Mouse (Mus musculus) MN1 (cell line): ENCODE results near the gene Lrmp.
"Not testable (repeated sequence)": the region's sequence is repeated elsewhere in the genome, so short reads cannot be mapped to it uniquely, and the experiment has no call there.

Source experiments
- DNase-seq: peaks from one replicate; pipeline ENCODE4 v3.0.0-alpha.2; 2016; ENCODE audit warnings: low spot score

The Lrmp gene

DNA sequence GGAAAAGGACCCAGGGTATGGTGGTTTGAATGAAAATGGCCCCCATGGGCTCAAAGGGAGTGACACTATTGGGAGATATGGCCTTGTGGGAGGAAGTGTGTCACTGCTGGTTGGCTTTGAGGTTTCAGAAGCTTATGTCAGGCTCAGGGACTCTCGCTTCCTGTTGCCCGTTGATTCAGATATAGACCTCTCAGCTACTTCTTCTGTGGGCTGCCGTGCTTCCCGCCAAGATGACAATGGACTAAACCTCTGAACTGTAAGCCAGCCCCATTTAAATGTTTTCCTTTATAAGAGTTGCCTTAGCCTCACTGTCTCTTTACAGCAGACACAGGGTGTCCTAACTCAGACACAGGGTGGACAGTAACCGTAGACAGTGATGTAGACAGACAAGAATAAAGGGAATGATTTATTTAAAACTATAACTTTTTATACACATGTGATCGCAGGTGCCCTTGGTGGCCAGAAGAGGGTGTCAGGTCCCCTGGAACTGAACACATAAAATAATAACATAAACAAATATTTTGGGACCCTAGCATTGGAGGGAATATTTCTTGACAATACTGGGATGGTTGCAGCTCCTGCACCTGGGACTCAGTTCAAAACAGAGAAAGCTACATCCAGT is at the start of gene Lrmp:
TSS of gene Lrmp (plus strand) at position 178 of the 622 bp plus-strand sequence.
- no peak for DNase-seq

DNA sequence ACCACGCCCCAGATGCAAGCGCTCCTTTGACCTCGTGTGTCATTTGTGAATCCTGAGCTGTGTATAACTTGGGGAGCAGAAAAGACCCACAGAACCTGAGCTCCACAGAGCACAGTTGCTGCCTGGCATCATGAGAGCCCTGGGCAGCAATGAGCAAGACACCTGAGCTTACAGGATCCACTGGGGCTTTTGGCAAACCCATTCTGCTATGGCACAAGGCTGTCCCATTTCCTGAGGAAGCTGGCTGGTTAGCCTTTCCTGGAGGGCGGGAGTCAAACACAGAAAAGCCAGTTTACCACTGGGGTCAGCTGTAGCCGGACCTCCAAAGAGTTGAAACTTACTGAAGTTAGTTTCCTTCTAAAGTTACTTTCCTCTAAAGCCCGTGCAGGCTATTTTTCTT is 49.0 kb upstream of the Lrmp start:
- DNase-seq, result no peak

DNA sequence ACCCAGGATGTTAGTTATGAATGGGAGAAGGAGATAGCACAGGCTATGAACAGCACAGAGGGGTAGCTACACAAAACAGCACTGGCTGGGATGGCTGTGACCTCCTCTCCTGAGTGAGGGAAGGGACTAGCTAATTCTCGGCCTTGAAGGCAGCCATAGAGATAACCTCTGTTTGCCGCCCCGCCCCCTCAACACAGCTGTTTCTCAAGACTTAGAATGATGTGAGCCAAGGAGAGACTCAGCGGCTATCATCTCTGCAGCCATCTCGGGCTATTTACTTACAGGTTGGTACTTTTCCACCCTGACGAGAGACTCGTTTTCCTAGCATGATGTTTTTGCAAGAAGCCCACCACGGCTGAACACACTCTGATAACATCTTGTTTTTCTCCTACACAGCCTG is 47.8 kb upstream of the Lrmp start:
- no peak for DNase-seq

DNA sequence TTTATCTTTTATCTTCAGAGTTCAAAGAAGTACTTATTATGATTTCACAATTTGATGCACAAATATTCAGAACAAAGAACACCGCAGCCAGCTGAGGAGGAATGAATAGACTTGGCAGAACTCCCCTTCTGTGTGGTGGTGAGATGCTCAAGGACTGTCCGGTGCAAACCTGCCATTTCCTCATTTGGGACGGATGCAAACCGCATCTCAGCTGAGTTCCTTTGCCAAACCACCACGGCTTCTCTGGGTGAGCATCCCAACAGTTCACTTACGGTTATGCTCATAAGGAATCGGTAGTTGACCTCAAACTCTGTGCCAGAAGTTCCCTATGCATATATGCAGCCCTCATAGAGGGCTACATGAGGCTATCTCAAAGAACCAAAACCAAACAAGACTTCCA is 46.1 kb upstream of the Lrmp start:
- DNase-seq, result no peak

DNA sequence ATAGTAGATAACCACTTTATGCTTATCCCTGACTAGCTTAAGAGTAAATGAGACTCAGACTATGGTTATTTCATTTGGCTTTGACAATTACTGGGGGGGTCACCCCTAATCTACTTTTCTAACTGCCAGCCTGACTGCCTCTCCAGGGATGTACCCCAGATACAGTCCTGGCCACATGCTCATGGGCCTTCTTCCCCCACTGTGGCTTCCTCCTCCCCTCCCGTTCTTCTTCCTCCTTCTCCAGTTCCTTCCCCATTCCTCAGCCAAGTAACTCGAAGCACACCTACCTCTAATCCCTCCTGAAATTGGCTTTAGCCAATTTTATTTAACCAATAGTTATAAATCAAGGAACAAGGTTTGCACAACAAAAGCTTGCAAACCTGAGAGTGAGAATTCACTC is 45.5 kb upstream of the Lrmp start:
- no peak for DNase-seq

DNA sequence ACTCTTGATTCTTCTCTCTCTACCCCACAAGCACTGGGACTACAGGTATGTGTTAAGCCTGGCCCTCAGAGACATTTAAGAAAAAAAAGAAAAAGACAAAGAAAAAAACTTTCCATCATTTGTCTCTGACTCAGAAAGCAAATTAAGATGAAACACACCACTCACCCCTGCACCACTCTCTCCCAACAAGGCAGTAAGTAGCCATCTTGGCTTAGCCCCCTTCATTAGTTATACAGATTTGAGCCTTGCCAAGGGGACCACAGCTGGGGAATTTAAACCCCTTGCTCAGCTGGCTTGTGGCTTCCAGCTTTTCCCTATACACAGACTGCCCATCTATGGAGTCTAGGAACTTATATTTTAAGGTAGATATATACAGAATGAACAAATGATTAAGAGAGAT is 41.0 kb upstream of the Lrmp start:
- DNase-seq, result peak; percentile 23

DNA sequence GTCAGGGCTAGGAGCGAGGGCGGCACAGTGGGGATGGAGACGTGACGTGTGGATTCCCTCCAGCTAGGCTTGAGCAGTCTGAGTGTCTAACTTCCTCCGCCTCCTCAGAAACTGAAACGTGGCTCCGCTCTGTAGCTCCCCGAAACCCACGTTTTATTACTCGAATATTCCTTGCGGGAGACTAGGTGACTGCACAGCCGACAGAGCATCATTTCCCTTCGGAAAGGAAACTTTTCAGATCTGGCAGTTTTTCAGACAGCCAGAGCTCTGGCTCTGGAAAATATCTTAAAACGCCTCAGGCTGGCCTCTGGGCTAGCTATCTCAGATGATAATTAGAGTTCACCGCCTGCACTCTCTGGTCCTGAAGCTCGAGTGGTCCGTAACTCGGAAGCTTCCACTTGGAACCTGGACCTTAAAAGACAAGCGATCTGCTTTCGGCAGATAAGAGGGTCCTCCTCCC is 40.3 kb upstream of the Lrmp start:
- DNase-seq, result peak; percentile 43

DNA sequence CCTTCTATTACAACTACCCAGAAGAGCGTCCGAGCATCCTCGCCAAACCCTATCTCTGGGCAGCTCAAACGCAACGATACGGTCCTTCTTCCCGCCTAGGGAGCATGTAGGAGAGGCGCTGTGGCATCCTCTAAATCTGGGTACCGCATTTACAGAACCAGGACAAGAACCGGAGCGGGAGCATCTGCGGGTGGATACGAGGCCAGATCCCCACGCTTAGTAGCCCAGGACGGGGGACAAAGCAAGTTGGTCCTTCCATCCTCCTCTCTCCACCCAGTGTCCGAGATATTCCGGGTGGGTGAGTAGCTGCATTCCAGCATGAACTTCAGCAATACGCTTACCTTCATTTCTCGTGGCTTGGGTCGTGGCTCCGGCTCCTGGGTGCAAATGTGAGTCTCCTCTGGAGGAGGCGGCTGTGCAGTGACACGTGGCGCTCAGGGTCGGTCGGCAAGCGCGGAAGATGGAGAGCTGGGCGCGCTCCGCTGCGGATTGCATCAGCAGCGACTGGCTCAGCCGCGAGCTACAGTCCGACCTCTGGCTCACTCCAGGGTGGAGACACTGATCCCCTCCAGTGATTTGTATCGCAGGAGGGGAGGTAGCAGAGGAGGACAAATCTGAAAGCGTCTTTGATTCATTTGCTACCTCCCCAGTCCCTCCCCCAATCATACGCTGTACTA is 39.8 kb upstream of the Lrmp start, which contains the start of gene Bcat1:
TSS of gene Bcat1 (minus strand) at position 637 of the 677 bp plus-strand sequence.
- DNase-seq, result peak; percentile 79

DNA sequence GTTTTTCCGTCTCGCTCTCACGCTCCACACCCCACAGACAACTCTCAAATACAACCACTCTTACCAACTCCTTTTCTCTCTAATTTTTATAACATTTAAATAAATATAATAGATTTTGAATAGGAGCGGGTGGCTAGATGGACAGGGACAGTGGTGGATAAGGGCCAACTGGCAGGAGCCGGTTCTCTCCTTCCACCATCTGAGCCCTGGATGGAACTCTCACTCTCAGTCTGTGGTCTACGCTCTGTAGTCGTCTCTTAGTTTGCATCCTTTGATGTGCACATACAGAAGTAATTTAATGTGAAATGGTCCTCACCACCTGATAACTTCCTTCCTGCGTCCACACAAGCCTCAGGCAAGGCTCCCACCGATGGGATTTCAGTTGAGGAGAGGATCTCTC is 39.2 kb upstream of the Lrmp start:
- no peak for DNase-seq

DNA sequence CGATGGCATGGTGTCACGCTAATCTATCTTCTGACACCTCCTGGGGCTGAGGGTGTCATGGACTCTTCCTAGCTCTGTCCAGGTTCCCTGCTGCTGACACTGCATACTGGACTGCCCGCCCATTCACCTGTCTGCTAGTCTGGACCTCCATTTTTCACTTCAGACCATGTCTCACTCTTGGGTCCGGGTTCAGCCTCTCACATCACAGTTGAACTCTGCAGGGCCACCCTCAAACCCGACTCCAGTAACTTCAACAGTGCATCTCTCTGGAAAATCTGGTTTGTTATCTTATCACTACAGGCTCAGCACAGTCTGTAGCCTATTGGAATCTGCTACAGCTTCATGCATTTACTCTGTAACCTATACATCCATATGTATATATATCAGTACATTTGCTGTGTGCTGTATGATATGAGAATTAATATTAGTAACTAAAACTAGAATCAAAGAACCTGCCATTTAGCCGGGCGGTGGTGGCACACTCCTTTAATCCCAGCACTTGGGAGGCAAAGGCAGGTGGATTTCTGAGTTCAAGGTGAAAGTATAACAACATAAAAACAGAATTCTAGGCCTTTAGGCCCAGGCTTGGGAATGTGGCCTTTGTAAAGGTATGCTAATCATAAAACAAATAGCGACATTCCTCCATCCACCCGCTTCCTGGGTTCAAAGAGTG is 36.2 kb upstream of the Lrmp start:
- DNase-seq, result no peak

DNA sequence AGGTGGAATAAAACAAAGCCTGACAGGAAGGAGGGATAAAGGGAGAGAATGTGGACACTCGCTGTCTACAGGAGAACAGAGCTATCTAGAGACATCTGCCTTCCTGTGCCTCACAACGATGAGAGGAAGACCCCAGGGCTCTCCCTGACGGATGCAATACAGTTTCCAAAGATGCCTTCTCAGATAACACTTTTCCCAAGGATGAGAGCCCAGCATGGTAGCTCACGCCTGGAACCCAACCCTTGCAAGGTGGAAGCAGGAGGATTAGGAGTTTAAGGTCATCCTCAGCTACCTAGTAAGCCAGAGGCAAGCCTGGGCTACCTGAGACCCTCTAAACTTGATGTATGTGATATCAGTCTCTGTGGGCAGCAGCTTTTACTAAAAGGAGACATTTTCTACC is 33.7 kb upstream of the Lrmp start:
- DNase-seq, result no peak

DNA sequence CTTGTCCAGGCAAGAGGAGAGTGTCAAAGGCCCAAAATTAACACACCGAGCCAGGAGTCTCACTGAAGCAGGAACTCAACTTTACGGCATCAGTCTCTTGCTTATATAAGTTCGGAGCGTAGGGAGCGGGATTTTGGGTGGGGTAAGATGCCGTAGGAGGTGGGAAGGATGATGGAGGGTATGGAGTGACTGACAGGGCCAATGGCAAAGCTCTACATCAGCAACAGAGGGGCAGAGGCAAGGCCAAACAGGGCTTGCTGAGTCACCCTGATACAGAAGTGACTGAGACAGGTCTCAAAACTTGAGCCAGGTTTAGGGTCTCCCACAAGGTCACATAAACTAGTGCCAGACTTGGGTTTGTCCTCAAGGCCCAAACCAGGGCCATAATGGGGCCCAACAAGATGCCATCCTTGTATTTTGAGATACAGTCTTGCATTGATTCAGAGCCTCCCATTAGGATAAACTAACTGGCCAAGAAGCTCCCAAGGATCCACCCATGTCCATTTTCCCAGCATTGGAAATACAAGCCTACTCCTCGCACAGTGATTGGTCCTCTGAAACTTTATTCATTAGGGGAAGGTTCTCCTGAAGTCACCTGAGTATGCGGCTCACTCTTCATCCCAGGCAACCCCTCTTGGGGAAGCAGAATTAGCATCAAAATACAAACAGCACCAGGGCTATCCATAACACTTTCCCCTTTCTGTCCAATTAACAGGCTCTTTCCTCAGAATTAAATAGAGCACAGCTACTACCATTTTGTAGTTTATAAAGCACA is 30.9 kb upstream of the Lrmp start:
- DNase-seq, result no peak

DNA sequence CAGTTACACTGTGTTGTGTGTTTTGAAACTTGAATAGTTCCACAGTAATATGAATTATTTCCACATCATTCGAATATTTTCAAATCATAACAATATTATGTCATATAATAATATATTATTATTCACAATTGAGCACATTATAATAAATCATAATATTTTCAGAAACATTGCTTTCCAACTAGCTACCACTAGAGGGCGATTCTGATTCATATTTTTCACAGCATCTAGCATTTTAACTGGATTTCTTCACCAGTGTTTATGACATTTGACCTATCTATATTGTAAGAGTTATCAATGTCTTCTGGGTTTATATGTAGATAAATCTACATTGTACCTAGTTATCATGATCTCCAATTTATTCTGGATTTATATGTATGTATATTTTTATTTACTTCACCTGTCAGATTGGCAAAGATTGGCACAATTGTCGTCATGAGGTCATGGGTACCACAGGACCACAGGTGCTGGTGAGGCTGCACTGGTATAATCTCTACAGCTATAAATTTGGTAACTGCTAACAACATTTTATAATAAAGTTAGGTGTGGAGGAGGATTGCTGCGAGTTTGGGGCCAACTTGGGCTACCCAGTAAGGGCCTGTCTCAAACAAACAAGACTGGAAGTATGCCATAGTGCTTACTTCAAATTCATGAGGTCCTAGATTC is 26.9 kb upstream of the Lrmp start:
- DNase-seq, result no peak

DNA sequence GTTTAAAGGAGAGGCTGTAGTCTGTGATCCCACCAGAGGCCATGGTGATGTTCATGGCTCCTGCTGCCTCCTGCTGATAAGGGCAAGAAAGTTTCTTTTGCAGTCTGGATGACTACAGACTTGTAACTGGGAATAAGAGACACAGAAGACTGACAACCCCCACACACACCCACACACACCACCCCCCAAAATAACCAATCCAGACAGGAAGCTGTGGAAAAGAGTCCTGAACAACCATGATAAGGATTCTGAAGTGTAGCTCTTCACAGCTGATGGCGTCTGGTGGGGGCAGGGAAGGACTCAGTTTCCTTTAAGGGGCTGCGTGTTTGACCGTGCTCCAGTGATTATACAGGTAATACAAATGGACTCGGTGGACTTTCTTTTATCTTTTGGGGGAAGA is 26.1 kb upstream of the Lrmp start:
- no peak for DNase-seq

DNA sequence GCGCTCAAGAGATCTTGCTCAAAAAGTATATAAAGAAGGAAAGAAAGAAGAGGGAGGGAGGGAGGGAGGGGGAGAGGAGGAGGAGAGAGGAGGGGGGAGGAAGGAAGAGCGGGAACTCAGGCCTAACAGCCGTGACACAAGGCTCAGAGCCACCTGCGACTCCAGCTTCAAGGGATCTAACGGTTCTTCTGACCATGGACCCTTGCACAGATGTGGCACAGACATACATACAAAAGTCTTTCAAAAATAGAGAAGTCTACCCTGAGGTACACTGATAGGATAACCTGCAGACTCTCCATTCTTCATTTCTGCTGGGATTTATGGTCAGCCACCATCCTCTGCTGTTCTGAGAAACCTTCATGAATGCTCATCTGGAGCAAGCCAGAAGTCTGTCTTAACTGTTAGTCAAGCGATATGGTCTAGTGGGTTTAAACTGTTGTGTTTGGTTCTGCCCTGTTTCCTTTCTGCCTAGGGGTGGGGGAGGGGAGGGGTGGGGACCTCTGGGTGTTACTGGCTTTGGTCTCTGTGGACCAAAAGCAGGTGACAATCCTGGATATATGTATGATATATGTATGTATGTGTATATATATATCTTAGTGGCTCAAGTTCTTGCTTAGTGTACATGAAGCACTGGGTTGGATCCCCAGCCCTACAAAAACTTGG is 25.1 kb upstream of the Lrmp start:
- no peak for DNase-seq

DNA sequence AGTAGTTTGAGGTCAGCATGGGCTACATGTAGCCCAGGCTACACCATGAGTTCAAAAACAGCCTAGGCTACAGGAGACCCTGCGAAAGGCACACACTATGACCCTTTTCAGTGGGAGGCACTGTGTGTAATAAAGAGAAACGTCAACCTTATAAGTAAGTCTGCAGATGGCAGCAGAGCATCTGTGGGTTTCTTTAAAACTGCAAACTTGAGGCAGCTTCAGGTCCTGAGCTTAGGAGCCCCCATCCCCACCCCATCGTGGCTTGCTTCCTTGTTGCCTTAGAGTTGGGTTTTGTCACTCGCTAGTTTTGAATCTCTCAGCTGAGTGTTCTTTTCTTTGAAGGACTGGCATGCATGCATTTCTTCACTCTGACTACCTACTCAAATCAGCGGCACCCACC is 24.5 kb upstream of the Lrmp start:
- DNase-seq, result no peak

DNA sequence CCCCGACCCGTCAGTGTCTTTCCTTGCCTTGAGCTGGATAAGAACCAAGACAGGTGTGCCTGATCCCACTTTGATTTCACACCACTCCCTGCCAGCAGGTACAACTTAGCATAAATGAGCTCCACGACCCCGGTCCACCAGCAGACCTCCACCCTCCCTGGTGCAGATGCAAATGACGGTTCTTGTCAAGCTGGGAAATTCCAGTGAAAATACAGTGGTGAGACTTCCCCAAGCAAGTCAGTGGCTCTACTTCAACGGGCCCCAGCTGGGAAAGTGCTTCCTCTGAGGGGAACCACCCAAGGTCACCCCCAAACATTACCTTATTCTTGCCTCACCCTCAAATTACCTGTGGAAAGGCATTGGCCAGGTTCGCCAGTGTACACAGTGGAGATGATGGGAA is 23.5 kb upstream of the Lrmp start:
- no peak for DNase-seq

DNA sequence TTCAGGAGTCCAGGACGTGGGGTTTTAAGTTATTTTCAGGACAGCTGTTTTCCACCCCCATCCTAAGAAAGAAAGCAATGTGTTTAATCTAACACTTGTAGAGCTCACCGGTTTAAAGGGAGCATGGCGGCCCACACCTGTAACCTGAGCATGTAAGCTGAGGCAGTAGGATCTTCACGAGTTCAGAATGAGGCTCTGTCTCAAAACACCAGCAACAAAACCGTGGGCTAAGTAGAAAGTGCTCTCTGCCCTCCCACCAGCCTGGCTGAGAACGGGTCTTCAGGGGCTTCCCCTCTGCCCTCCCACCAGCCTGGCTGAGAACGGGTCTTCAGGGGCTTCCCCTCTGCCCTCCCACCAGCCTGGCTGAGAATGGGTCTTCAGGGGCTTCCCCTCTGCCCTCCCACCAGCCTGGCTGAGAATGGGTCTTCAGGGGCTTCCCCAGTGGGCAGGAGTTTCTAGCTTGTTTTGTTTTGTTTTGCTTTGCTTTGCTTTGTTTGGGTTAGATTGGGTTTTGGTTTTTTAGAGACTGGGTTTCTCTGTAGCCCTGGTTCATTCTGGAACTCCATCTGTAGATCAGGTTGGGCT is 22.3 kb upstream of the Lrmp start:
- not testable (repeated sequence) for DNase-seq

DNA sequence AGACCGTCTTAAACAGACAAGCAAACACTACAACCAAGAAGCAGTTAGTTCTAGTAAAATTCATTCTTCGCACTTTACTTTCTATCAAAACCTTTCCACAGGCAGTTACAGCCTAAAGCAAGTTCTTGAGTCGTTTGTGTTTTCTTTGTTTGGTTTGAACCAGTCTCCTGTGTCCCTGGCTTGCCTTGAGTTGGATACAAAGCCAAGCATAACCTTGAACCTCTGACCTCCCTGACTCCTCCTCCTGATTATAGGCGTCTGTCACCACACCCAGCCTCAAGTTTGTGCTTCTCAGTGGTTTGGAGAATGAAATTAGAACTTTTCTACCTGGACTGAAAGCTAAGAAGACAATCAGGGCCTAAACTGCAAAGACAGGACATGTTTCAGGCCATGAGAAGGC is 21.0 kb upstream of the Lrmp start:
- DNase-seq, result no peak

DNA sequence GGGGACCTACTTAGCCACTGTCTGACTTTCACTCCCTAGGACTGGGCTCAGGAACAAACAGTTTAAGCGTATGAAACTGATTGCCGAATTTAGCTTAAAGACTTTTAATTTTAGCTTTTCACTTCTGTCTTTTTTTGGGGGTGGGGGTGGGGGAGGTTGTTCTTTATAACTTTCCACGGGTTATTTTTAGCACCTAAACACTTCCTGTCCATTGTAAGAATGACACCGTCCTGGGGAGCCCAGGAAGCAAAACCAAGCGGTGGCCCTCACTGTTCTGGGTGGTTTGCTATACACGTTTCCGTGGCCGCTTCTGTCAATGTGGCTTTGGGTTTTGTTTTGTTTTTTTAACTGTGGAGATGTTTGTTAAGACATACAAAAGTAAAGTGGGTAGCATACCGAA is 14.5 kb upstream of the Lrmp start:
- DNase-seq, result no peak
